Mouse (Mus musculus) CH12.LX (cell line): ENCODE measurements at regions not wholly inside any gene's neighbourhood (a gene's known extent, or its start where the extent isn't known, plus 50 kb on each side); places are given as distances from the start of the nearest gene placed in this dataset.

Source experiments
- CHD1 ChIP-seq: IDR thresholded peaks from 2 replicates; pipeline ENCODE4 v1.6.1; 2012; ENCODE audit warnings: low read depth, low read length, improper control_type of control experiment, inconsistent platforms
- CTCF ChIP-seq, 2 experiments: IDR thresholded peaks in 1 of 2; conservative IDR thresholded peaks in 1 of 2; 2 replicates each; pipeline ENCODE4 v1.5.1; 2011 to 2012; ENCODE audit warnings: low read depth in 2 of 2, low read length in 2 of 2, improper control_type of control experiment in 1 of 2, inconsistent platforms in 1 of 2, mild to moderate bottlenecking in 1 of 2, moderate library complexity in 1 of 2
- GABPA ChIP-seq: IDR thresholded peaks from 2 replicates; pipeline ENCODE4 v1.6.1; 2012; ENCODE audit warnings: low read depth, low read length, improper control_type of control experiment, inconsistent platforms; ENCODE audit not compliant: insufficient replicate concordance
- MAFK ChIP-seq: IDR thresholded peaks from 2 replicates; pipeline ENCODE4 v1.6.1; 2011; ENCODE audit warnings: low read length, improper control_type of control experiment; ENCODE audit not compliant: insufficient replicate concordance
- MYC ChIP-seq: IDR thresholded peaks from 2 replicates; pipeline ENCODE4 v1.6.1; 2011; ENCODE audit warnings: low read depth, mild to moderate bottlenecking, improper control_type of control experiment, low read length
- POLR2A ChIP-seq: IDR thresholded peaks from 2 replicates; pipeline ENCODE4 v1.6.1; 2011; ENCODE audit warnings: low read depth, mild to moderate bottlenecking, improper control_type of control experiment, low read length
- ZMIZ1 ChIP-seq: IDR thresholded peaks from 2 replicates; pipeline ENCODE4 v1.6.1; 2012; ENCODE audit warnings: low read depth, mild to moderate bottlenecking, inconsistent platforms, low read length, improper control_type of control experiment
- ZNF384 ChIP-seq: IDR thresholded peaks from 2 replicates; pipeline ENCODE4 v1.6.1; 2012; ENCODE audit warnings: low read depth, low read length, improper control_type of control experiment, inconsistent platforms

DNA sequence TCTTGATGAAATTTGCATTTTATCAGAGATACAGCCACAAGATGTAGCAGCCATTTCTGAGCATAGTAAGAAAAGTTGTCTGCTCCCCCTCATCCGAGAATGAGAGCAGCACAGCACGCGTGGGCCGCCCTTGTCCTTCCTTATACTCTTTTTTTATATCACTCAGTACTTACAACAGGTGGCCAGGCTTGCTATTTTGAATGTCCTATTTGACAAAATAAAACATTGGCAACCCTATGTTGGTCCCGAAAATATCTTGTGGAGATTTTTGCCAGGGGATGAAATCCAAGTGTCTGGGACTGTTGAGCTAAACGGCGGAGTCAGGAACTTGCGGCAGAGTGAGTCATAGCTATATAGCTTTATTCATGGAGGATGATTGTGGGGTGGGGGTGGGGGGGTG lies 158.0 kb upstream of the Lemd2 start:
- TF ChIP-seq ZMIZ1 (no peak), POLR2A (no peak), CTCF (conservative IDR thresholded peaks at IDR 0.05 in 1 of 2, IDR thresholded peaks at IDR 0.05 in 1 of 2; ENCODE audit: low read depth in 2 of 2, low read length in 2 of 2) (no peak), MYC (no peak), MAFK (no peak), ZNF384 (no peak), GABPA (no peak), CHD1 (no peak)
